9 mouse cellular contexts compared by ENCODE assay signal in genomic region chr11:106269060-106269431, GRCm38 (mm10). TPM values are rescaled to one million over a fixed set of nuclear protein-coding genes. Genes with fewer than 3 reads are reported as not detected.
DNase-seq lines count a peak whose midpoint lies in the region; ATAC-seq lines count a peak whose summit lies in the region.
"Had no signal": no experiment of that assay in that cellular context is flagged by ENCODE, and none has a peak within 500 bp of the region (broad histone marks: within the 10 kb centered on the region; RNA-seq: fewer than 3 reads in every experiment).

No protein-coding gene starts in this region.

- DNase-seq in embryo, embryonic 10 days (ENCODE audit: low spot score) = peak; percentile 38
- DNase-seq in embryo, embryonic 10.5 days (ENCODE audit: low spot score) = no peak
- DNase-seq in adrenal gland, postnatal 36 days = peak; percentile 23 to 52
- peak; percentile 59 for DNase-seq in forelimb bud, embryonic 11.5 days (ENCODE audit: low read depth, low spot score)
- DNase-seq in kidney, postnatal 10 days = peak; percentile 63
- no peak for DNase-seq in ovary, postnatal 10 days (ENCODE audit: low spot score)
- DNase-seq in natural killer cell, adult 2 months (ENCODE audit: low spot score in 2 of 2) = no peak

- WGBS in midbrain, embryonic 13.5 days = 53% methylated on average over 3 of the region's 3 CpGs

- ATAC-seq in midbrain, embryonic 13.5 days = no peak

- H3K9me3 ChIP-seq in midbrain, embryonic 13.5 days = no peaks in the 10 kb centered on the region

- no peaks in the 10 kb centered on the region for H3K27me3 ChIP-seq in midbrain, embryonic 13.5 days

- H3K36me3 ChIP-seq in midbrain, embryonic 13.5 days = peaks cover 34% of the 10 kb centered on the region

- H3K9ac ChIP-seq in midbrain, embryonic 13.5 days (replicated peaks) = peak overlapping the region; percentile 51

- no peak overlapping the region for H3K4me3 ChIP-seq in midbrain, embryonic 13.5 days (replicated peaks)

- H3K4me2 ChIP-seq in midbrain, embryonic 13.5 days (replicated peaks) = peak overlapping the region; percentile 19; the same call in 1 of the 2 replicates

- H3K4me1 ChIP-seq in midbrain, embryonic 13.5 days (replicated peaks) = peaks cover 49% of the 10 kb centered on the region

- H3K27ac ChIP-seq in midbrain, embryonic 13.5 days = peak overlapping the region; percentile 75
- H3K27ac ChIP-seq: macrophage had no signal

RNA-seq across cellular contexts. Expression of gene Smarcd2, which starts 3.7 kb away (rescaled TPM):
- 10 to 100 TPM; 68.1 to 86.5 TPM for total RNA-seq in adrenal gland, postnatal 36 days (2021)
- 10.8 and 11.4 TPM in 2 replicates for polyA plus RNA-seq in midbrain, embryonic 13.5 days (2015; fragmentation: Nextera tagmentation; extraction: Ambion mirVana)

RNA-seq across cellular contexts. Expression of gene Tcam1, which starts 7.4 kb away (rescaled TPM):
- under 1 TPM; 0.23 to 0.36 TPM for total RNA-seq in adrenal gland, postnatal 36 days (2021)
- 0.16 and 0.18 TPM in 2 replicates for polyA plus RNA-seq in midbrain, embryonic 13.5 days (2015; fragmentation: Nextera tagmentation; extraction: Ambion mirVana)

RNA-seq across cellular contexts. Expression of gene Psmc5, which starts 13.1 kb away (rescaled TPM):
- 100 to 1,000 TPM; 154 to 172 TPM for total RNA-seq in adrenal gland, postnatal 36 days (2021)
- polyA plus RNA-seq in midbrain, embryonic 13.5 days (2015; fragmentation: Nextera tagmentation; extraction: Ambion mirVana) = 324 and 341 TPM in 2 replicates

RNA-seq across cellular contexts. Expression of gene Ftsj3, which starts 13.2 kb away (rescaled TPM):
- 10 to 100 TPM; 55.2 to 66.2 TPM for total RNA-seq in adrenal gland, postnatal 36 days (2021)
- polyA plus RNA-seq in midbrain, embryonic 13.5 days (2015; fragmentation: Nextera tagmentation; extraction: Ambion mirVana) = 39.3 and 40.3 TPM in 2 replicates

RNA-seq across cellular contexts. Expression of gene Gh, which starts 32.6 kb away (rescaled TPM):
- not detected for total RNA-seq in adrenal gland, postnatal 36 days (2021)
- not detected in 2 replicates for polyA plus RNA-seq in midbrain, embryonic 13.5 days (2015; fragmentation: Nextera tagmentation; extraction: Ambion mirVana)
- polyA plus RNA-seq: macrophage had no signal

Comparison
In these comparisons a context has a peak if more than half of its experiments do, and no peak if none do; other contexts are left out.
1. DNase-seq: peak in embryo, embryonic 10 days (single experiment), adrenal gland, postnatal 36 days (2 of 2), forelimb bud, embryonic 11.5 days (single experiment) and kidney, postnatal 10 days (single experiment); none in embryo, embryonic 10.5 days (single experiment), ovary, postnatal 10 days (single experiment) and natural killer cell, adult 2 months (0 of 2).